ENCODE assay signal across 8 mouse cellular contexts in genomic region chr1:131245926-131246325, GRCm38 (mm10). TPM values are rescaled to one million over a fixed set of nuclear protein-coding genes. Genes with fewer than 3 reads are reported as not detected.
DNase-seq lines count a peak whose midpoint lies in the region; ATAC-seq and TF ChIP-seq lines count a peak whose summit lies in the region.

No protein-coding gene starts in this region.

- peak; percentile 68 for ATAC-seq in forebrain, embryonic 11.5 days (replicated peaks; ENCODE audit: low FRiP score)
- peak; percentile 45; the same call in 1 of the 2 replicates for ATAC-seq in hindbrain, embryonic 15.5 days (ENCODE audit: low FRiP score, low read depth)
- peak; percentile 67 for ATAC-seq in megakaryocyte progenitor cell, adult 5-6 weeks (replicated peaks; ENCODE audit: poor library complexity)

- no peaks in the 10 kb centered on the region for H3K36me3 ChIP-seq in forebrain, embryonic 11.5 days (ENCODE audit: control insufficient read depth, insufficient read depth, low read length)
- no peaks in the 10 kb centered on the region for H3K36me3 ChIP-seq in hindbrain, embryonic 15.5 days
- H3K36me3 ChIP-seq in splenic B cell, adult 2 months (ENCODE audit: control insufficient read depth, insufficient read depth, low read length, poor library complexity, severe bottlenecking): no peaks in the 10 kb centered on the region

- no peak overlapping the region for H3K9ac ChIP-seq in forebrain, embryonic 11.5 days (ENCODE audit: low read length)
- peak overlapping the region; percentile 86; the same call in 1 of the 2 replicates for H3K9ac ChIP-seq in hindbrain, embryonic 15.5 days

- WGBS in forebrain, embryonic 11.5 days: 7% methylated on average over 9 of the region's 9 CpGs
- 7% methylated on average over 9 of the region's 9 CpGs for WGBS in hindbrain, embryonic 15.5 days

- peak; percentile 38 for DNase-seq in ovary, postnatal 14 days (ENCODE audit: low spot score)
- no peak for DNase-seq in ovary, postnatal 10 days (ENCODE audit: low spot score)
- peak; percentile 66 for DNase-seq in forebrain, embryonic 11.5 days (ENCODE audit: low spot score)
- DNase-seq in left cerebral cortex, postnatal 4 days: peak; percentile 56
- peak; percentile 65 for DNase-seq in splenic B cell, adult 2 months (ENCODE audit: low read depth, low spot score)

- H3K4me2 ChIP-seq in forebrain, embryonic 11.5 days (ENCODE audit: low read depth, low read length, severe bottlenecking): peak overlapping the region; percentile 97
- peak overlapping the region; percentile 98 for H3K4me2 ChIP-seq in hindbrain, embryonic 15.5 days

- no peaks in the 10 kb centered on the region for H3K9me3 ChIP-seq in forebrain, embryonic 11.5 days (ENCODE audit: control insufficient read depth, low read length)
- H3K9me3 ChIP-seq in hindbrain, embryonic 15.5 days: no peaks in the 10 kb centered on the region

- peaks cover 28% of the 10 kb centered on the region for H3K27me3 ChIP-seq in forebrain, embryonic 11.5 days (ENCODE audit: control insufficient read depth, insufficient read depth, low read length)
- H3K27me3 ChIP-seq in hindbrain, embryonic 15.5 days: no peaks in the 10 kb centered on the region
- H3K27me3 ChIP-seq in splenic B cell, adult 2 months (ENCODE audit: control insufficient read depth, insufficient read depth, low read length, poor library complexity, severe bottlenecking): no peaks in the 10 kb centered on the region

- TF ChIP-seq CTCF in bone marrow macrophage, adult 2 months (IDR thresholded peaks at IDR 0.05; ENCODE audit: low read depth, low read length): peak; percentile 78

- H3K27ac ChIP-seq in bone marrow macrophage, adult 2 months (ENCODE audit: insufficient read depth, low read depth, low read length): no peak overlapping the region
- no peak overlapping the region for H3K27ac ChIP-seq in forebrain, embryonic 11.5 days (ENCODE audit: low read depth, low read length)
- H3K27ac ChIP-seq in hindbrain, embryonic 15.5 days (replicated peaks): peak overlapping the region; percentile 45; the same call in 1 of the 2 replicates

- intact Hi-C loops in left cerebral cortex, postnatal 4 days (cut with DNase I): loop anchor here (2.0 to 5.0 kb wide), 2 partner anchors 65 to 359 kb away; partner anchors contain the start of gene Il24

- no peak for TF ChIP-seq POLR2A in bone marrow macrophage, adult 2 months (IDR thresholded peaks at IDR 0.05; ENCODE audit: borderline replicate concordance, low read depth, low read length)

- H3K4me1 ChIP-seq in bone marrow macrophage, adult 2 months (ENCODE audit: control insufficient read depth, insufficient read depth, low read length): peaks cover 10% of the 10 kb centered on the region
- H3K4me1 ChIP-seq in forebrain, embryonic 11.5 days (replicated peaks; ENCODE audit: control insufficient read depth, insufficient read depth, low read length): peaks cover 5% of the 10 kb centered on the region; the same call in 1 of the 2 replicates
- H3K4me1 ChIP-seq in hindbrain, embryonic 15.5 days (replicated peaks): peaks cover 40% of the 10 kb centered on the region

- peak overlapping the region; percentile 83 for H3K4me3 ChIP-seq in bone marrow macrophage, adult 2 months (ENCODE audit: insufficient read depth, low read length)
- peak overlapping the region; percentile 59; the same call in 1 of the 2 replicates for H3K4me3 ChIP-seq in forebrain, embryonic 11.5 days (ENCODE audit: low read depth, low read length)
- H3K4me3 ChIP-seq in hindbrain, embryonic 15.5 days: peak overlapping the region; percentile 89

RNA-seq across cellular contexts. Expression of gene Rassf5, which starts 0.9 kb away (rescaled TPM):
- 49.4 and 49.6 TPM in 2 replicates for polyA plus RNA-seq in bone marrow macrophage, adult 2 months (2012; ENCODE audit: insufficient read depth, insufficient read length, missing spikeins)
- 0.95 and 1.3 TPM in 2 replicates for polyA plus RNA-seq in forebrain, embryonic 11.5 days (2014; fragmentation: Nextera tagmentation; extraction: Ambion mirVana)
- polyA plus RNA-seq in hindbrain, embryonic 15.5 days (2015; fragmentation: Nextera tagmentation; extraction: Ambion mirVana): 4.8 and 5.7 TPM in 2 replicates
- 10 to 100 TPM in 1 of 2 experiments, 1 to 10 TPM in 1; 9.9 to 10.3 TPM for total RNA-seq in left cerebral cortex, postnatal 4 days (2021)
- 46.0 and 48.9 TPM in 2 replicates for total RNA-seq in megakaryocyte progenitor cell, adult 5-6 weeks (2015)
- 45.1 and 47.6 TPM in 2 replicates for total RNA-seq in megakaryocyte progenitor cell, adult 5-6 weeks (2017)

RNA-seq across cellular contexts. Expression of gene Ikbke, which starts 33.5 kb away (rescaled TPM):
- 194 and 227 TPM in 2 replicates for polyA plus RNA-seq in bone marrow macrophage, adult 2 months (2012; ENCODE audit: insufficient read depth, insufficient read length, missing spikeins)
- 0.55 and 0.83 TPM in 2 replicates for polyA plus RNA-seq in forebrain, embryonic 11.5 days (2014; fragmentation: Nextera tagmentation; extraction: Ambion mirVana)
- polyA plus RNA-seq in hindbrain, embryonic 15.5 days (2015; fragmentation: Nextera tagmentation; extraction: Ambion mirVana): 1.2 and 2.3 TPM in 2 replicates
- 1 to 10 TPM; 3.7 to 3.9 TPM for total RNA-seq in left cerebral cortex, postnatal 4 days (2021)
- 21.4 and 22.1 TPM in 2 replicates for total RNA-seq in megakaryocyte progenitor cell, adult 5-6 weeks (2015)
- total RNA-seq in megakaryocyte progenitor cell, adult 5-6 weeks (2017): 25.9 and 28.6 TPM in 2 replicates

Comparison
In these comparisons a context has a peak if more than half of its experiments do, and no peak if none do; other contexts are left out.
1. RNA of gene Ikbke, which starts 33.5 kb away (polyA plus RNA-seq): 194 to 227 TPM in bone marrow macrophage, adult 2 months; 1.2 to 2.3 TPM in hindbrain, embryonic 15.5 days and 0.55 to 0.83 TPM in forebrain, embryonic 11.5 days; every median in the first group is over 10 times any median in the second.
2. Peak in every context shown above with its lines, with median percentiles within 50 percentile points of each other: H3K4me3 ChIP-seq and ATAC-seq.